Mouse (Mus musculus) duodenum, adult 2 months (tissue): ENCODE measurements around the gene Gda. TPM values are rescaled to one million over a fixed set of nuclear protein-coding genes. Genes with fewer than 3 reads are reported as not detected.

Experiments
- polyA plus RNA-seq: library from polyadenylated mRNA; depleted of rRNA; stranded (reverse); fragments of >200 nt; gene quantifications from 2 replicates; pipeline ENCODE4 v1.2.3, GENCODE M21; 2012; ENCODE audit warnings: low replicate concordance; rRNA removed

The Gda gene
- 77.7 and 117 TPM in 2 replicates for polyA plus RNA-seq

GRCm38 (mm10) chr19:21473345-21473744 is at the start of gene Gda:
TSS of gene Gda (minus strand) at chr19:21473445.

Other genes with a start within 250 kb of the Gda start
- gene Zfand5, start 201.2 kb downstream of the Gda start, polyA plus RNA-seq = 18.7 and 32.8 TPM in 2 replicates
- gene 1110059E24Rik, start 179.5 kb upstream of the Gda start, polyA plus RNA-seq = 0.51 and 0.78 TPM in 2 replicates
- 10.4 and 15.2 TPM in 2 replicates for gene Abhd17b, start 179.7 kb upstream of the Gda start, polyA plus RNA-seq